Mouse (Mus musculus): ENCODE results near the gene Ddx43. TPM values are rescaled to one million over a fixed set of nuclear protein-coding genes. Genes with fewer than 3 reads are reported as not detected.

The Ddx43 gene
- total RNA-seq, 2 experiments from 2014 or later, result not detected

GRCm38 (mm10) chr9:78372827-78373504 lies 22.6 kb upstream of the Ddx43 start:
- DNase-seq (ENCODE audit: low spot score in 2 of 2), result no peak

DNA sequence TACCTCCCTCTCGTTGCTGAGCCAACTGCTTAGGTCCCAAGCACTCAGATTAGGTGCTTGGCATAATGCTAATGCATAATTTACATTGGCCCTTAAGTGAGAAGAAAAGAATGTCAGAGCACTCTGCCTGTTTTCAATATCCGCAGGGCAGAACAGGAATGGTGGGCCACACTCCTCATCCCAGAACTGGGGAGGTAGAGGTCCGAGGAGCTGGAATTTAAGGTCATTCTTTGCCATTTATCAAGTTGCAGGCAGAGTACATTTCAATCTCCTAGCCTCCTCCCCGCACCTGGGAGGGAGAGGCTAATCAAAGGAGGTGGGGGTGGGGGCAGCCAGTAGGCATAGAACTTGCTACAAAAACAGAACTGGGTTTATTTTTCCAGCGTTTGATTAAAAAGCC lies 21.2 kb upstream of the Ddx43 start:
- DNase-seq (ENCODE audit: low spot score in 2 of 2), result no peak

- no peak for DNase-seq (ENCODE audit: low spot score in 2 of 2)
These were observed 20.6 kb upstream of the Ddx43 start for GRCm38 (mm10) chr9:78374885-78375389.

- no peak for DNase-seq (ENCODE audit: low spot score in 2 of 2)
These were observed 20.1 kb upstream of the Ddx43 start for GRCm38 (mm10) chr9:78375486-78375885.

DNA sequence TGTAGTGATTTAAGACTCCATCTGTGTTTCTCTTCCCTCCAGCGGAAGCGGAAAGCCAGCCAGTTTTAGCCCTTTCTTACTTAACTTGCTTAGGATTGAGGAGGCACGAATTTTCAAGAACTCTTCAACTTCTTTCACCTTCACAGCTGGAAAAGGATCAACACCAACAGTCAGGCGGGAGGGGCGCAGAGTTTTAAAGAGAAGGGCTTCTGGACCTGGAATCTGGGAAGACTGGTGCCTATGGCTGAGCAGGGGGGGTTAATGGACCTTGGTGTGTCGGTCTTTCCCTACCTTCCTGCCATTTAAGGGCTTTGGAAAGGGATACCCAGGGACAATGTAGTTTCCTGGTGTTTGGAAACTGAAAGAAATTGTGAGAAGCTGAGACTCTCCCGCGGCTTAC lies 18.0 kb upstream of the Ddx43 start:
- no peak for DNase-seq (ENCODE audit: low spot score in 2 of 2)

DNA sequence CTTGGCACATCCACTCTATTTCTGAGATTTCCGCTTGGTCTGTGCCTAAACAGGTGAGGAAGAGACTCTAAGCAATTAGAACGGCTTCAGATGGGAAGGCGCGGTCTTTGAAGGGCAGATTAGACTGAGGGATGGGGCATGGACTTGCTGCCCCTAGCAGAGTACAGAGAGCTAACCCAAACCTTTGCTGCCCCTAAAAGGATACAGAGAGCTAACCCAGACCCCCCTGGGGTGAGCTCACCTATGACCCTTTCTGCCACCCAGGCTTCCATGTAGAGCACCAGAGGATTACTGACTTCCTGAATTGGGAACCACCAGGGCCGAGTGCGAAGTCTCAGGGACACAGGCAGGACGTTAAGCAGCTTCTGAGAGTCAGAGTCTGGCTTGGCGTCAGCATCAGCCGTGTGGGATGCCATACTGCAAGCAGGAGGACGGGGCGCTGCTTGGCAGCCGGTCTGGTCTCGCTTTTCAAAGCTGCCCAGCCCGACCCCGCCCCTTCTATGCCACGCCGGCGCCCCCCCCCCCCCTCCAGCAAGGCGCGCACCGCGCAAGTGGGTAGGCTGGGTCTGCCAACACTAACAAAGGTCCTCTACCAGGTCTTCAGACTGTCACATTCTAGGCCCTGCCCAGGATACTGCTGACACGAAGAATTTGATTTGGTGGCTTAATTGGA lies 17.3 kb upstream of the Ddx43 start, which contains the start of gene Ooep:
Gene Ooep, minus strand, starts transcription at position 613 of the 673 bp plus-strand sequence.
- no peak for DNase-seq (ENCODE audit: low spot score in 2 of 2)

DNA sequence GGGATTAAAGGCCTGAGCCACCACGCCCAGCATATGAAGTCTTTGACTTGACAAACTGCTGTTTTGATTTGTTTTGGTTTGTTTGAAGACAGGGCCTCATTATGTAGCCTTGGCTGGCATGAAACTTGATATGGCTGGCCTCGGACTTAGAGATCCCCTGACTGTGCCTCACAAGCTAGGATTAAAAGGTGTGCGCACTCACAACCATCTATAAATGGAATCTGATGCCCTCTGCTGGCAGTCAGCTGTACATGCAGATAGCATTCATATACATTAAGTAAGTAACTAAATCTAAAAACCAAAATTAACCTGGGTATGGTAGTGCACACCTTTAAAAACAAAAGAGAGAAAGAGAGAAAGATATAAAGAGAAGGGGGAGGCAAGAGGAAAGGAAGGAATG lies 9.7 kb upstream of the Ddx43 start:
- no peak for DNase-seq (ENCODE audit: low spot score in 2 of 2)

- DNase-seq (ENCODE audit: low spot score in 2 of 2), result no peak
These were observed 8.6 kb upstream of the Ddx43 start for GRCm38 (mm10) chr9:78386947-78387346.

- no peak for DNase-seq (ENCODE audit: low spot score in 2 of 2)
These were observed 5.6 kb upstream of the Ddx43 start for GRCm38 (mm10) chr9:78389981-78390380.

DNA sequence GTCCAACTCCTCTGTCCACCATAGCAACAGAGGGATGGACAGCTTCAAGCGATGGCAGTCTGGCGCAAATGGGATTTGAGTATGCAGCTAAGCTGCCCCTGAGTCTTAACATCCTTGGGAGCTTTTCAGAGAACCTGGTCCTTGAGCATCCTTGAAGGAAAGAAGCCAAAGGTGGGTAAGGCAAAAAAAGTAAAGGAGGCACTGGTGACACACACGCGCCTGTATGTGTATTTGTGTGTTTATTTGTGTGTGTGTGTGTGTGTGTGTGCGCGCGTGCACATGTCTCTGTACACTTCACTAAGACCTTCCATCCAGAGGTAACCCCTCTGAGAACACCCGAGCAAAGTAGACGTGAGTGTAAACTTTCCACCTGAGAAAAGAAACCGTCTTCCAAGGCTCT lies 1.8 kb upstream of the Ddx43 start:
- DNase-seq (ENCODE audit: low spot score in 2 of 2), result no peak

- DNase-seq (ENCODE audit: low spot score in 2 of 2), result peak in 1 of 2 experiments; percentile 23
These were observed 975 bp upstream of the Ddx43 start for GRCm38 (mm10) chr9:78394602-78395001.

GRCm38 (mm10) chr9:78395244-78395629 lies 340 bp upstream of the Ddx43 start:
- no peak for DNase-seq (ENCODE audit: low spot score in 2 of 2)

GRCm38 (mm10) chr9:78396517-78396916 lies 940 bp downstream of the Ddx43 start:
- no peak for DNase-seq (ENCODE audit: low spot score in 2 of 2)

- DNase-seq (ENCODE audit: low spot score in 2 of 2), result no peak
These were observed 5.0 kb downstream of the Ddx43 start for GRCm38 (mm10) chr9:78400570-78400969.

DNA sequence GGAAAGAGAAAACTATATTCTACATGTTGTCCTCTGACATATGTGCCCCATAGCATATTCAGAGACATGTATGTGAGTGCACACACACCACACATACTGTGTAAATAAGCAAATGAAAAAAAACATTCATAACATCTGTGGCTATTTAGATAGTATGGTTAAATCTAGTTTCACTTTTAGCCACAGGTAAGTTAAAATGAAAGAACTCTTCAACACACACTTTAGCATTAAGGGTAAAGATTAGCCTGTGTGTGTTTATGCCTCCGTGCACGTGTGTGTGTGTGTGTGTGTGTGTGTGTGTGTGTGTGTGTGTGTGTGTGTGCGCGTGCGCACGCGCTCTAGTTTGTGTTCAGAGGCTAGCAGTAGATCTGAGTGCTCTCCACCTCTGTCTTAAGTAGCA lies 6.0 kb downstream of the Ddx43 start:
- no peak for DNase-seq (ENCODE audit: low spot score in 2 of 2)

DNA sequence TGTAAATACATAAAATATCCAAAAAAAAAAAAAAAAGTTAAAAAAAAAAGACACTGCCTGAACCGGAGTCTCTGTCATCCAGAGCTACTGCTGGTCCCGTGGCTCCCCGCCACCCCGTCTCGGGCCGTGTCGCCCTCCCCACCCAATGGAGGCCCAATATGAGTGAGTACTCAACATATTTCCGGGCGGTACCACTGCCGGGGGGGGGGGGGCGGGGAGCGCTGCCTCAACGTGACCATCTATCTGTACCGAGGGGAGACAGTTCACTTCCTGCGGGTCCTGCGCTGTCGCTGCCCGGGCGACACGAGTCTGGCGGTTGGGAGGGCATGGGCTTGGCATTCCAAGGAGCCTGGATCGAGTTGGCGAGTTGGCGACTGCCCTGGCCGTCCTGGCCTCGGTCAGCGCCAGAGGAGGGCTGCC lies 31.8 kb downstream of the Ddx43 start:
- DNase-seq (ENCODE audit: low spot score in 2 of 2), result no peak

GRCm38 (mm10) chr9:78428185-78428584 lies 32.6 kb downstream of the Ddx43 start:
- no peak for DNase-seq (ENCODE audit: low spot score in 2 of 2)

GRCm38 (mm10) chr9:78428870-78429432 lies 33.4 kb downstream of the Ddx43 start:
- DNase-seq (ENCODE audit: low spot score in 2 of 2), result no peak

DNA sequence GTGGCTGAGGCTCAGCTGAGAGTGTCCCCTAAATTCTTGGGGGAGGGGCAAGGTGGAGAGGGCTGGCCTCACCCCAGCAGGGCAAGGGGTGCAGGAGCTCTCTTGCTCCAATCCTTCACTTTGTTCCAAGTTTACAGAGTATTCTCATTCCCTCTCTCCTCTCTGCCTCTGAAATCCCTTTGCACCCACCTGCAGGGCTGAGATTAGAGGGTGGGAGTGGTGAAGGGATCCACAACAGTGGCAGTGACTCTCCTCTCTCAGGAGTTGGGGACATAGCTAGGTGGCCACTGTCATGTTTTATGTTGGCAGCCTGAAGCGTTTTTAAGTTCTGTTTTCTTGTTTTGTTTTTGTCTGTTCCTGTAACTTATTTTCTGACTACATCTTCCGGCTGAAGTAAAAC lies 34.0 kb downstream of the Ddx43 start:
- no peak for DNase-seq (ENCODE audit: low spot score in 2 of 2)

- no peak for DNase-seq (ENCODE audit: low spot score in 2 of 2)
These were observed 34.9 kb downstream of the Ddx43 start for GRCm38 (mm10) chr9:78430486-78430885.

- no peak for DNase-seq (ENCODE audit: low spot score in 2 of 2)
These were observed 36.9 kb downstream of the Ddx43 start for GRCm38 (mm10) chr9:78432471-78432870.

DNA sequence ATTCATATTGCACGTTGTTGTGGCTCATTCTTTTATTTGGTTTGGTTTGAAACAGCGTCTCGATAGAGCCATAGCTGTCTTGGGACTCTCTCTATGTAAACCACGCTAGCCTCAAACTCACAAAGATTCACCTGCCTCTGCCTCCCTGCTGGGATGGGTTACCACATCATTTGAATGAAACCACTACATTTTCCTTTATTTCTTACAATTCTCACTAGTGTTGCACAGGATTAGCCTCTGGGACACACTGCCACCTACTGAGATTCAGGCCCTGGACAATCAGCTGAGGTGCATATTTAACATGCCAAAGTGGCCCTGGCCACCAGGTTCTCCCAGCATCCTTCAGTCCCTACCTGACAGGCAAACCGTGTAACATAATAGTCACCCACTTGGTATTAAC lies 43.8 kb downstream of the Ddx43 start:
- no peak for DNase-seq (ENCODE audit: low spot score in 2 of 2)

- no peak for DNase-seq (ENCODE audit: low spot score in 2 of 2)
These were observed 46.6 kb downstream of the Ddx43 start for GRCm38 (mm10) chr9:78442237-78442578.

Measured in left cerebral cortex, adult 18-20 months (tissue).